Mouse (Mus musculus) cerebral cortex, adult 2 months (tissue): Measurements from ENCODE around the gene Cotl1.

ENCODE experiments used
- WGBS: fragments of 180-500 bp; shearing (Covaris S2); methylation state at CpG from one replicate; pipeline ENCODE4 v1.1.7; 2018; 5-methylcytosine and 5-hydroxymethylcytosine counted together

Cotl1 gene

GRCm38 (mm10) chr8:119838983-119839340, 1.4 kb downstream of the Cotl1 start:
- WGBS = 49% methylated on average over 4 of the region's 4 CpGs

- WGBS = 45% methylated on average over 19 of the region's 19 CpGs
Observed at GRCm38 (mm10) chr8:119838100-119838982, 2.0 kb downstream of the Cotl1 start.

- 25% methylated on average over 10 of the region's 10 CpGs for WGBS
Observed at GRCm38 (mm10) chr8:119837553-119838071, 2.7 kb downstream of the Cotl1 start.

GRCm38 (mm10) chr8:119836831-119837230, 3.5 kb downstream of the Cotl1 start:
- 59% methylated on average over 4 of the region's 4 CpGs for WGBS

GRCm38 (mm10) chr8:119835270-119835669, 5.1 kb downstream of the Cotl1 start:
- 36% methylated on average over 5 of the region's 5 CpGs for WGBS

- WGBS = 93% methylated on average over 6 of the region's 6 CpGs
Observed at GRCm38 (mm10) chr8:119834676-119835075, 5.7 kb downstream of the Cotl1 start.

- 55% methylated on average over 5 of the region's 5 CpGs for WGBS
Observed at GRCm38 (mm10) chr8:119832931-119833330, 7.4 kb downstream of the Cotl1 start.

- WGBS = 57% methylated on average over 7 of the region's 7 CpGs
Observed at GRCm38 (mm10) chr8:119832101-119832617, 8.2 kb downstream of the Cotl1 start.

- WGBS = 43% methylated on average over 20 of the region's 20 CpGs
Observed at GRCm38 (mm10) chr8:119831336-119831995, 8.9 kb downstream of the Cotl1 start.

- 63% methylated on average over 7 of the region's 7 CpGs for whole genome bisulfite sequencing
Observed at GRCm38 (mm10) chr8:119830589-119830988, 9.8 kb downstream of the Cotl1 start.

- 77% methylated on average over 16 of the region's 16 CpGs for WGBS
Observed at GRCm38 (mm10) chr8:119829870-119830580, 10.3 kb downstream of the Cotl1 start.

GRCm38 (mm10) chr8:119829420-119829819, 10.9 kb downstream of the Cotl1 start:
- 89% methylated on average over 13 of the region's 13 CpGs for WGBS

- 76% methylated on average over 10 of the region's 10 CpGs for WGBS
Observed at GRCm38 (mm10) chr8:119829015-119829414, 11.3 kb downstream of the Cotl1 start.

GRCm38 (mm10) chr8:119827721-119828153, 12.6 kb downstream of the Cotl1 start:
- 43% methylated on average over 4 of the region's 4 CpGs for WGBS

GRCm38 (mm10) chr8:119826982-119827381, 13.4 kb downstream of the Cotl1 start:
- 90% methylated on average over 5 of the region's 5 CpGs for WGBS

- 85% methylated on average over 19 of the region's 19 CpGs for WGBS
Observed at GRCm38 (mm10) chr8:119825950-119826730, 14.2 kb downstream of the Cotl1 start.

GRCm38 (mm10) chr8:119824809-119825273, 15.5 kb downstream of the Cotl1 start:
- 47% methylated on average over 11 of the region's 11 CpGs for WGBS

- WGBS = 31% methylated on average over 4 of the region's 4 CpGs
Observed at GRCm38 (mm10) chr8:119824100-119824499, 16.2 kb downstream of the Cotl1 start.

- WGBS = 69% methylated on average over 9 of the region's 9 CpGs
Observed at GRCm38 (mm10) chr8:119823278-119823677, 17.1 kb downstream of the Cotl1 start.

- WGBS = 94% methylated on average over 6 of the region's 6 CpGs
Observed at GRCm38 (mm10) chr8:119821691-119822090, 18.7 kb downstream of the Cotl1 start.

GRCm38 (mm10) chr8:119819976-119820375, 20.4 kb downstream of the Cotl1 start:
- 88% methylated on average over 8 of the region's 8 CpGs for WGBS
